Mouse (Mus musculus) olfactory bulb, adult 2 months (tissue): ENCODE results near the gene Rnf166.

Experiments used
- CTCF ChIP-seq: fragments of 200-500 bp; IDR thresholded peaks from 2 replicates; pipeline ENCODE4 v1.5.1; 2012; ENCODE audit warnings: low read depth, mild to moderate bottlenecking, low read length, moderate library complexity; ENCODE audit not compliant: insufficient read depth
- POLR2A ChIP-seq: fragments of 200-500 bp; IDR thresholded peaks from 2 replicates; pipeline ENCODE4 v1.6.1; 2012; ENCODE audit warnings: mild to moderate bottlenecking, low read depth, low read length, moderate library complexity; ENCODE audit not compliant: insufficient read depth

GRCm38 (mm10) chr8:122423659-122424058 is 52.2 kb downstream of the Rnf166 start:
- TF ChIP-seq POLR2A (no peak), CTCF (no peak)
